Mouse (Mus musculus): Measurements from ENCODE around the gene Acacb. TPM values are rescaled to one million over a fixed set of nuclear protein-coding genes. Genes with fewer than 3 reads are reported as not detected.

The Acacb gene
- total RNA-seq (2015; ENCODE audit: low replicate concordance) (1.3 TPM in 1 of 2 replicates, not detected in the other), total RNA-seq (2017; ENCODE audit: low replicate concordance) (not detected in 2 replicates)

DNA sequence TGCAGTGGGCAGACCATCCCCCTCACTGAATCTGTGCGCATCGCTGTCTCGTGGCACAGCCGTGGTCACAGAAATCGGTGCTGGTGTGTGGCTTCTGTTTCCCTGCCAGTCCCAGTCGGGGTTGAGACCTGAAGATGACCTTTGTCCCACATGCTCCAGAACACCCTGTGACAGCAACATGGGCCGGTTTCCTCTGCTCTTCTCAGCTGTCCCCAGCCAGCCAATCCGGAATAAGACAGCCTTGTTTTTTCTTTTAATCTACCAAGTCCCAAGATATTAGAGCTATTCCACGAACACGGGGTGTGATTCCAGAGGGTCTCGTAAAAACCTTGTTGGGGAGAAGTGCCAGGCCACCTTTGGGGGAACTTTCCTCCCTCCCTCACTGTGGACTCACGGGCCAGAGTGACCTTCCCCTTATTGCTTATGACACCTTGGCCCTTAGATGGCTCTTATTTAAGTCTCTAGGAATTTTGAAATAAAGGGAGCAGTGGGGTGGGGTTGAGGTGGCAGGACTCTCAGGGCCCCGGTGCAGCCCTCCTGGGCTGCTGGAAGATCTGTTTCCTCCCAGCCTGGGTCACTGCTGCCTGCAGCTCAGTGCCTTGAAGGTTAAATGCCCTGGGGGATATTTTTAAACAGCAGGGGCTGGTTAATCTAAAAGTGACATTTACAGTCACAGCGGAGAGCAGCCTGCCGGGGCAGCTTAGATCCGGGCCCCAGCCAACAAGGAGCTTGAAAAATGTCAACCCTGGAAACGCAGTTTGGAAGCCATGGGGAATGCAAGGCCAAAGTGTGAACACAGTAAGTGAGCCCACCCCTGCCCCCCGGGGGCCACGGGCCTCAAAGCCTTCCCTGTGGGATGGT, at the start of gene Acacb:
TSS of gene Acacb (plus strand) at position 508 of the 861 bp plus-strand sequence.
- ATAC-seq (replicated peaks; ENCODE audit: low FRiP score, poor library complexity, severe bottlenecking): no peak

DNA sequence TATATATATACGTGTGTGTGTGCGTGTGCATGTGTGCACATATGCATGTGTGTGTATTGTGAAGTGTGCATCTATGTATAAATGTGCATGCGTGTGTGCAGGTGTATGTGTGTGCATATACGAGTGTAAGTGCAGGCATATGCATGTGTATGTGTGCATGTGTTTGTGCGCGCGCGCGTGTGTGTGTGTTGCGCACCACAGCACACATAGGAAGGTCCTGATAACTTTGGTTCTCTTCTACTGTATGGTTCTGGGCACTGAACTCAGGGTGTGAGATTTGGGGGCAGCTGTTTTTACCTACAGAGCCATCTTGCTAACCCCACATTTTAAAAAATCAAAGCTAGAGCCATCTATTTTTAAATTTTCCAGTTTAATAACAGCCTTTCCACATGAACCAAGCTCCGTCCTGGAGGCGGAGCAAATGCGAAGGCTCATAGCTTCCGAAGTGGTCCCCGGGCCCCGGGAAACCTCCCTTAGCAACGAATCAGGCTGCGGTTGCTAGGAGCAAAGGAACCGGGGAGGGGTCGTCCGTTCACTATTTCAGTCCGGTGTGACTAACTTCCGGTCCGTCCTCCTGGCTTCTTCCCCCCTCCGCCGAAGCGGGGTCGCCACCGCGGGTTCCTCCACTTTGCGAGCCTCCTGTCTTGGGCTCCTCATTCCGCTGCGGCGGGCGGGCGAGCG, 46.5 kb upstream of the Acacb start:
- ATAC-seq (replicated peaks; ENCODE audit: low FRiP score, poor library complexity, severe bottlenecking): no peak

DNA sequence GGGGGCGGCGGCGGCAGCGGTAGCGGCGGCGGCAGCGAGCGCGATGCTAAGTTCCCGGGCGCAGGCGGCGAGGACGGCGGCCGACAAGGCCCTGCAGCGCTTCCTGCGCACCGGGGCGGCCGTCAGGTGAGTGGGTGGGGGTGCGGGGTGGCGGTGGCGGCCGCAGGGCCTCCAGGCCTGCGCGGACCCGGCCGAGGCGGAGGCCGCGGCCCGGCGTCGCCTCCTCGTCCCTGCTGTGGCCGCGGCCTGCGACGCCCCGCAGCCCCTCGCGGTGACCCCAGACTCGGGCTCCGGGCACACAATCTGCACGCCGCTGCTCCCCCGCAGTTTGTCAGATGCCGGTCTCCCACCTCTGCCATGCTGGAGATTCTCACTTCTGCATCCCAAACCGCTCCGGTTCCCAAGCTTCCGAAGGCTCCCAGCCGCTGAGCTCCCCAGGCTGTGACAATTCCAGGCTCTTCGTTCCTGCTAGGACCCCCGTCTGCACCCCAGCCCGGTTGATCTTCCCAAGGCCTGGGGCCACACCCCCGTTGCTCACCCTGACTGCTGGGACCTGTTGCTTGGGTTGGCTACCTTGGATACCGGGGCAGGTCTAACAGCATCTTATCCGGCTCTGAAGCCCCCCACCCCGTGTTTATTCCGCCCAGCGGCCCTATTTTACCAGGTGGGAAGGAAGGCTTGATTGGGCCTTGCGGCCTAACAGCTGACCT, 45.8 kb upstream of the Acacb start:
- no peak for ATAC-seq (replicated peaks; ENCODE audit: low FRiP score, poor library complexity, severe bottlenecking)

DNA sequence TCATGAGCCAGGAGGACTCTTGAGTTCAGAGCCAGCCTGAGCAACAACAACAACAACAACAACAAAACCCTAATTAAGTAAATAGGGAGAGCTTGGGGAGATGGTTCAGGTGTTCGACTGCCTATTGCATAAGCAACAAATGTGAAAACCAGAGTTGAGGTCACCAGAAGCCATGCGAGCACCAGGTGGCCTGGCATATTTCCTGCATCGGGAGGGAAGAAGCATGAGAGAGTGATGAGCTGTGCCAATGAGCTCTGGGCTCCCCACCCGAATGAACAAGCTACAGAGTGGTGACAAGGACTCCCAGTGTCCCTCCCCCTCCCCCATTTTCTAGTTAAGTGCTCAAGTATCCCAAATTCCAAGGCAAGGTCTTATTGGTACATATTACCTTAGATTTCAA, 44.5 kb upstream of the Acacb start:
- ATAC-seq (replicated peaks; ENCODE audit: low FRiP score, poor library complexity, severe bottlenecking): no peak

DNA sequence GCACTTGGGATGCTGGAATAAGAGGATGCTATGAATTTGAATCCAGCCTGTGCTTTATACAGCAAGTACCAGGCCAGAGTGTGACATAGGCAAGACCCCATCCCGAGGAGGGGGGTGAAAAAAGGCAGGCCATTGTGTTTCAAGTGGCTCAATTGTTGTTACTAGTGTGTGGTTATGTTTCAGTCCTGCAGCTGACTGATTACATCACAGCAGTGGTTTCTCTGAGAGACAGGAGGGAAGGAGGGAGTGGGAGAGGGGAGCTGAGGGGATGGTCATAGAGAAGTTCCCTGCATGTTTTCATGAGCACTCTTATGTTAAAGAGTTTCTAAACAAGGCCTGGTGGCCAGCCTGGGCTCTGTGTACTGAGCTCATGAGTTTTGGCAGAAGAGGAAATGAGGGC, 43.5 kb upstream of the Acacb start:
- ATAC-seq (replicated peaks; ENCODE audit: low FRiP score, poor library complexity, severe bottlenecking): no peak

DNA sequence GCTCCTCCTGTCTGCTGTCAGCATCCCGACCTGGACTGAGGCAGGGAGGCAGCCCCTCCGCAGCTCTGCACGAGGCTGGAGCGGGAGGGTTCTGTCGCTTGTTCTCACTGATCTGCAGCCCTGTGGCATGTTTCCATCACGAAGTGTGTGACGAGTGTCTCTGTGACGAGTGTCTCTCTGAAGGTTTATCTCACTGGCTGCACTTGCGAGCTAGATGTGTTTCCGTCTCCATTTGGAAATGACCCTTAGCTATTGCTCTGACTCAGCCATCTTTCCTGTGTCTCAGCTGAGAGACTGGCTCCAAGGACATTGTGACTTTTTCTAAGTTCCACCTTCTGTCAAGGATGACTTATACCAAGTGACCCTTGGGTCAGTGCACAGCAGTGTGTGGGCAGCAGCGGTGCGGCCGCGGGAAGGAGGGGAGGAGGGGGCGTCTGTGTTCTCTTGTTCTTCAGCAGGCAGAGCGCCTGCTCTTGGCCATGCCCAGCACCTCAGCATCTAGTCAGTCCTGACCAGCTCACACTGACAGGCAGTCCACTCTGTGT, 39.9 kb upstream of the Acacb start:
- ATAC-seq (replicated peaks; ENCODE audit: low FRiP score, poor library complexity, severe bottlenecking): no peak

DNA sequence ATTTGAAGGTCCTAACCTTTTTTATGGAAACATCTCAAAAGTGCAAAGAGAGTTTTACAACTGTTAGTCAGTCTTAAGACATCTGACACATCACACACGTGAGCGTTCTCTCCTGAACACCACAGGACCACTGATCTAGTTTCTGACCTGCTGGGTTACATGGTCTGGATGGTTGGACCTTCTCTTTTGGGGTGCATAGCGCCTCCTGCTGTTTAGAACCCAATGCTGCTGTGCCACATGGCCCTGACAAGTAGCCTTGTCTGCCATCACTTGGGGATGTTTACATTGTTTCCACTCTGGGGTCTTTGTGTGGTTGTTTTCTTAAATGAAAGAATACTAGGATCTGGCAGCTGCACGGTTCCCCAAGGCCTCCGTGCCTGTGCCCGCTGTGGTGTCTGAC, 33.0 kb upstream of the Acacb start:
- no peak for ATAC-seq (replicated peaks; ENCODE audit: low FRiP score, poor library complexity, severe bottlenecking)

DNA sequence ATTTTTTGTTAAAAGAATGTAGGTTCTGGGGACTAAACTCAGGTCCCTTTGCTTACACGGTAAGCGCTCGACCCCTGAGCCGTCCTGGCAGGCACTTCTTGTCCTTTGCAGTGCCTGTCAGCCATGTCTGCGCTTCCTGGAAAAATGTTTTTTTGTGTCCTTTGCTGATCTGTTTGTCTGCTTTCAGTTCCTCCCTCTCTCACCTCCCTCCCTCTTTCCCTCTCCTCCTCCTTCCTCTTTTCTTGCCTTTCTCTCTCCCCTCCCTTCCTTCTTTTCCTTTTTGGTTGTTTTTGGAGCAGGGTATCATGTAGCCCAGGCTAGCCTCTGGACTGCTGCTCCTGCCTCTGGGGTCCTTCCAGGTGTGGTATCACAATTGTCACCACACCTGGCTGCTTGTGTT, 31.3 kb upstream of the Acacb start:
- ATAC-seq (replicated peaks; ENCODE audit: low FRiP score, poor library complexity, severe bottlenecking): no peak

DNA sequence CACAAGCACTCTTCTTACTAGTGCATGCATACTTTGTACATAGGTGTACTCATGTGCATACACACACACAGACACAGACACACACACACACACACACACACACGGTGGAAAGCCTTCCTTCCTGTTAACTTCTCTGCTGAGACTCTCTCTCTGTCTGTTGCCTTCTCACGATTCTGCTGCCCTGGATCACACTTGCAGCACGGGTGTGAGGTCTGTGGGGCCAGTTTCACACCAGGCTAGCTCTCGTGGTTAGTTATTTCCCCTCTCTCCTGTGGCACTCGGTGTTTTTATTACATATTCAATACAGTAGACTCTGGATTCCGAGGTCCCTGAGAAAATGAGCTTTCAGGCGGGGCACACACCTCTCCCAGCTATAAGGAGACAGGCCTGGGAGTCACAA, 29.7 kb upstream of the Acacb start:
- ATAC-seq (replicated peaks; ENCODE audit: low FRiP score, poor library complexity, severe bottlenecking): no peak

DNA sequence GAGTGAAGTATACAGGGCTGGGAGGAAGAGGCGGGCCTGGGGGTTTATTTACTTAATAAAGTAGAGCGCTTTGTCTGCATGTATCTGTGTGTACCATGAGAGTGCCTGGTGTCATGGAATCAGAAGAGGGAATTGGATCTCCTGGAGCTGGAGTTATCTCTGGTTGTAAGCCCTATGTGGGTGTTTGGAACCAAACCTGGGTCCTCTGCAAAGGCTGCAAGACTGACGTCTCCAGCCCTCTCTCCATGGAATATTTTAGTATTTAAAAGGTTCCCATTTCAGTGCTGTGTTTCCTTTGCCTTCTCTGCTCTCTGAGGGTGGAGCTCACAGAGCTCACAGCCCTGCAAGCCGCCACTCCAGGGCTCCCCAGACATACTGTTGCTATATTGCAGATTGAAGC, 26.5 kb upstream of the Acacb start:
- ATAC-seq (replicated peaks; ENCODE audit: low FRiP score, poor library complexity, severe bottlenecking): no peak

DNA sequence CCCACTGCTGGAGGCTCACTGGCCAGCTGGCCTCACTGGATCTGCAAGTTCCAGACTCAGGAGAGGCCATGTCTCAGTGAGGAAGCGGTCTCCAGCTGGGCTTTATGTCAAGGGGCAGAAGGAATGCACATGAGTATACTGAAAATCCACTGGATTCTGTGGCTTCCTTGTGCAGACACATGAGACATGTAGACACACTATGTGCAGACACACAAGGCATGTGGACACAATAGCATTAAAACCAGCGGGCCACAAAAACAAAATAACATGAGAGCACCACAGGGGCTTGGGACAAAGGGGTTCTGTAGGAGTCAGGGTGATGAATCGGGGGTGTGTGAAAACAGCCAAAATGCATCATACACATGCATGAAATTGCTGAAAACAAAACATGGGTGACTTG, 20.3 kb upstream of the Acacb start:
- no peak for ATAC-seq (replicated peaks; ENCODE audit: low FRiP score, poor library complexity, severe bottlenecking)

DNA sequence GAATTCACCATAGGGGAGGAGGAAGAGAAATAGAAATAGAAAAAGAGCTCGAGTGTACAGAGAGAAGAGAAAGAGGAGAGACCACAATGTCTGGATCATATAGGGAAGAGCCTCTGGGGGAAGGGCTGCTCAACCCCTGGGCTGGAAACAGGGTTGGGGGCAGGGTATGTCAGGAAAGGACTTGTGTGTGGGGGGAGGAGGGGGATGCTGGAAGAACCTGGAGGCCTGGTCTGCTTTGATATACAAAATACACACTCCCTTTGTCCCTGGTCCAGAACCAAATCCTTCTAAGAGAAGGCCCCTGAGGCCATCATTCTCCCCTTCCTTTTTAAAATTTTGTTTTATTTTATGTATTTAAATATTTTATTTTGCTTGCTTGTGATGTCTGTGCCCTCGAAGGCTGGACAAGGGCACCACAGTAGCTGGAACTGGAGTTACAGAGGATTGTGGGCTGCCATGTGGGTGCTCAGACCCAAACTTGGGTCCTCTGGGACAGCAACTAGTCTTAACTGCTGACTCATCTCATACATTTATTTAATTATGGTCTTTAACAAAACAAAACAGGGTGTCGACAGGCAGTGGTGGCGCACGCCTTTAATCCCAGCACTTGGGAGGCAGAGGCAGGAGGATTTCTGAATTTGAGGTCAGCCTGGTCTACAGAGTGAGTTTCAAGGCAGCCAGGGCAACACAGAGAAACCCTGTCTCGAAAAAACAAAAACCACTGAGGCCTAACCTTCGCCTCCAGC, 19.7 kb upstream of the Acacb start:
- no peak for ATAC-seq (replicated peaks; ENCODE audit: low FRiP score, poor library complexity, severe bottlenecking)

DNA sequence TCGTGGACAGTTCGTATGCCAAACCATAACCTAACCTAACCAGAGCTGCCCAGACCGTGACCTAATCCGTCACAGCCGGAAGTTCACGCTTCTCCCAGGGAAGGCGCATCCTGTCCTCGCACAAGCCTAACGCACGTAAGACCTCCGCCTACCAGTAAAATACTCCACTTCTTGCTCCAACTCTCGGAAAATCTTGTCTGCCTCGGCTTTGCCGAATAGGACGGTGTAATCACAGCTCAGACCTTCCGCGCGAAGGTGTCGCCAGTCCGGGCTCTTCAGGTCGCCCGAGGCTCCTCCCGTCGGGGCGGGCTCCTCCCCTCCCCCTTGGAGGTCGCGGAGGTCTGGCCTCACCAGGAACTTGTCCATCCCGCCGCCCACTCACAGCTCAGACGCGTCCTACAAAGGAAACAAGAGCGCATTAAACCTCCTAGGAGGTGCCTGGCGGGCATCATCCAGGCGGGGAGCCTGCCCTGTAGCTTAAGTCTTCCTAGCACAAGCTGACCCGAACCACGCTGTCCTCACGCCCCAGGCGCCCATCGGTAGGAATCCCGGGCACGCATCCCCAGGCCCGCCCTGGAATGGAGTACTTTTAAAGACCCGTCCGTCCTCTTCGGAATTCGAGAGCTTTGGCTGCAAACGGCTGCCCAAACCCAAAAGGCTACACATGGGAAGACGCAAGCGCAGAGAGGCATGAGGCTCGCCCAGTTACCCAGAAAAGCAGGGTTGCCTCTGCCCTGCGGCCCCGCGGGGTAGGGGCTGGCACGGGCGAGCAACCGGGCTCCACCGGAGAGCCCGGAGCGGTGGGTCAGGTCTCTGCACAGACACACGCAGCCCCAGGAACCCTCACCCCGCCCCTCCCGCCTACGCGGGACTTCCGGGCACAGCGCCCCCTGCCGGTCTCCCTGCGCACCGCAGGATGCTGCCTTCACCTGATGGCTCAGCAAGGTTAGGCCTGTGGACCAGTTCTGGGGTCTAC, 18.7 kb upstream of the Acacb start, which contains the start of gene Alkbh2:
TSS of gene Alkbh2 (minus strand) at position 845 of the 976 bp plus-strand sequence.
- ATAC-seq (replicated peaks; ENCODE audit: low FRiP score, poor library complexity, severe bottlenecking): peak; percentile 57

DNA sequence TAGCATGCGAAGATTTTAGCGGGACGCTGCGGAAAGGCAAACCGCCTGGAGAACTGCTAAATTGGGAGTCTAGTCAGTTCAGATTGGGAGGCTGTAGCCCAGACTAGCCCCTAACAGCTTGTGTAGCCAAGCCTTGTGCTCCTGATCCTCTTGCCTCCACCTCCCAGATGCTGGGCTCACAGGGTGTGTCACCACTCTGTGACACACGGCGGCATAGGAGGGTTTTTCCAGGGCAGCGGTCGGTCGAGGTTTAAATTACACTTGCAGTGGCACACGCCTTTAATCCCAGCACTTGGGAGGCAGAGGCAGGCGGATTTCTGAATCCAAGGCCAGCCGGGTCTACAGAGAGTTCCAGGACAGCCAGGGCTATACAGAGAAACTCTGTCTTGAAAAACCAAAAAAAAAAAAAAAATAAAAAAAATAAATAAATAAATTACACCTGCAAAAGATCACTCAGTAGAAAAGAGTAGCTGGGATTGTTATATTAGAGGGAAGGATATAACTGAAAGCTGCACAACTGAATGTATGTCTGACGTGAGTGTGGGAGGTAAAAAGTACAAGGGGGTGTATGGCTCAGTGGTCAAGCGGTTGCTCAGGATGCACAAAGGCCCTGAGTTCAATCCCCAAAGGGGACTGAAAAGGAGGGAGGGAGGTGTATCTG, 16.7 kb upstream of the Acacb start:
- ATAC-seq (replicated peaks; ENCODE audit: low FRiP score, poor library complexity, severe bottlenecking): no peak

DNA sequence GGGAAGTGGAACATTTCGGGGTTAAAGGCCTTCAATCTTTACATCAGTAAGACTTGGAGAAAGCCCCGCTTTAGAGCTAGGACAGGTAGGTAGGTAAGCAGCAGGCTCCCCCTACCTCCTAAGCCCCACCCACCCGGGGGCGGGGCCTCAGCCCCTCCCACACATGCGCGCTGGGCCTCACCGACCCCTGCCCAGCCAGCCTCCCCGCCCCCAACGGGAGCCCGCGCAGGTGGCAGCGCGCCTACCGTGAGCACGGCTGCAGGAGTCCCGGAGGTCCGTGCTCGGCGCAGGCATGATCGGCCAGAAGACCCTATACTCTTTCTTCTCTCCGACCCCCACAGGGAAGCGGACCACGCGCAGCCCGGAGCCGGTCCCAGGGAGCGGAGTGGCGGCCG, 16.1 kb upstream of the Acacb start, which contains the start of gene Ung:
TSS of gene Ung (plus strand) at position 176 of the 395 bp plus-strand sequence.
- ATAC-seq (replicated peaks; ENCODE audit: low FRiP score, poor library complexity, severe bottlenecking): no peak

DNA sequence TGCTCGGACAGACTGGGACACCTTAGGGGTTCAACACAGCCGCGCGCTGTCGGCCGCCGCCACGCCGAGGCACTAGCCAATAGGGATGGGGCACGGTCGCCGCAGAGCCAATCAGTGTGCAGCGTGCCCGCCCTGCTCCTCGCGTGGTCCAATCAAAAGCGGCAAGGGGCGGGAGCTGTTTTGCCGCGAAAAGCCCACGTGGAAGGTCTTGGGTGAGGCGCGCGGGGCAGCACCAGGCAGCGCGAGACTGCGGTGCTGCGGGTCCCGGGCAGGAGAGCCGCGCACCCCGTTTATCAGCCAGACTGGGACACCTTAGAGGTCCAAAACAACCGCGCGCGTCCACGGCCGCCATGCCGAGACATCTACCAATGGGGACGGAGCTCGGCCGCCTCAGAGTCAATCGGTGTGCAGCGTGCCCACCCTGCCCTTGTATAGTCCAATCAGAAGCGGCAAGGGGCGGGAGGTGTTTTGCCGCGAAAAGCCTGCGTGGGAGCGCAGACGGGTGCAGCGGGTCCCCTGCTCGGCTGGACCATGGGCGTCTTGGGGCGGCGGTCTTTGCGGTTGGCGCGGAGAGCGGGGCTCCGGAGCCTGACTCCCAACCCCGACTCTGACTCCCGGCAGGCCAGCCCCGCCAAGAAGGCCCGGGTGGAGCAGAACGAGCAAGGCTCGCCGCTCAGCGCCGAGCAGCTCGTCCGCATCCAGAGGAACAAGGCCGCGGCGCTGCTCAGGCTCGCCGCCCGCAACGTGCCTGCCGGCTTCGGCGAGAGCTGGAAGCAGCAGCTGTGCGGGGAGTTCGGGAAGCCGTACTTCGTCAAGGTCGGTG, 15.4 kb upstream of the Acacb start:
- ATAC-seq (replicated peaks; ENCODE audit: low FRiP score, poor library complexity, severe bottlenecking): peak; percentile 88

DNA sequence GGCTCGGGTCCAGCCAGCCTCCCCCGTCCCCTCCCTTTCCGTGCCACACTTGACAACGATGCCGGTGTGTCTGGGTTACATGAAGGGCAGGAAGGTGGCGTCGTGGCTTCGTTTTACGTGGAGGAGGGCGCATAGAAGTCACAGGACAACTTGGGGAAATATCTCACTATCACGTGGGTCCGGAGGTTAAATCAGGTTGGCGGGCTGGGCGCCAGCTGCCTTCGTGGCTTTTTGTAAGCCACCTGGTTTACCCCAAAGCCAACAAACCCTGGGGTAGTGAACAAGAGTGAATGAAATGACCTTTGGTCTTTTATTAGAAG, 14.9 kb upstream of the Acacb start:
- no peak for ATAC-seq (replicated peaks; ENCODE audit: low FRiP score, poor library complexity, severe bottlenecking)
